Mouse (Mus musculus) testis, postnatal 14 days (tissue): ENCODE measurements around the gene Snap25.

Experiments used
- DNase-seq: peaks from one replicate; pipeline ENCODE4 v3.0.0; 2021; ENCODE audit warnings: low spot score

Snap25 gene

GRCm38 (mm10) chr2:136712441-136713015 is 725 bp upstream of the Snap25 start:
- no peak for DNase-seq

- peak; percentile 78 for DNase-seq
These were observed 757 bp downstream of the Snap25 start for GRCm38 (mm10) chr2:136714008-136714411.

- DNase-seq, result no peak
These were observed 2.3 kb downstream of the Snap25 start for GRCm38 (mm10) chr2:136715531-136715930.

GRCm38 (mm10) chr2:136716400-136716799 is 3.1 kb downstream of the Snap25 start:
- DNase-seq, result no peak

GRCm38 (mm10) chr2:136720235-136720634 is 7.0 kb downstream of the Snap25 start:
- DNase-seq, result peak; percentile 21

GRCm38 (mm10) chr2:136738260-136738659 is 25.0 kb downstream of the Snap25 start:
- no peak for DNase-seq

GRCm38 (mm10) chr2:136742230-136742629 is 29.0 kb downstream of the Snap25 start:
- no peak for DNase-seq

GRCm38 (mm10) chr2:136744683-136745326 is 31.6 kb downstream of the Snap25 start:
- no peak for DNase-seq

- DNase-seq, result no peak
These were observed 32.2 kb downstream of the Snap25 start for GRCm38 (mm10) chr2:136745327-136745994.

GRCm38 (mm10) chr2:136753682-136754081 is 40.4 kb downstream of the Snap25 start:
- no peak for DNase-seq

- DNase-seq, result no peak
These were observed 45.7 kb downstream of the Snap25 start for GRCm38 (mm10) chr2:136758809-136759551.

- DNase-seq, result no peak
These were observed 64.9 kb downstream of the Snap25 start for GRCm38 (mm10) chr2:136778156-136778555.

- no peak for DNase-seq
These were observed 65.4 kb downstream of the Snap25 start for GRCm38 (mm10) chr2:136778674-136779073.

GRCm38 (mm10) chr2:136780268-136780667 is 67.0 kb downstream of the Snap25 start:
- no peak for DNase-seq

GRCm38 (mm10) chr2:136784310-136784709 is 71.1 kb downstream of the Snap25 start:
- no peak for DNase-seq

GRCm38 (mm10) chr2:136788379-136788778 is 75.1 kb downstream of the Snap25 start:
- no peak for DNase-seq

- DNase-seq, result no peak
These were observed 83.3 kb downstream of the Snap25 start for GRCm38 (mm10) chr2:136796518-136796917.

- DNase-seq, result no peak
These were observed 85.7 kb downstream of the Snap25 start for GRCm38 (mm10) chr2:136798887-136799430.

- no peak for DNase-seq
These were observed 87.8 kb downstream of the Snap25 start for GRCm38 (mm10) chr2:136801102-136801501.

- DNase-seq, result no peak
These were observed 88.8 kb downstream of the Snap25 start for GRCm38 (mm10) chr2:136802076-136802475.

- no peak for DNase-seq
These were observed 89.9 kb downstream of the Snap25 start for GRCm38 (mm10) chr2:136803142-136803541.

- no peak for DNase-seq
These were observed 94.9 kb downstream of the Snap25 start for GRCm38 (mm10) chr2:136807992-136808726.
